Mouse (Mus musculus): ENCODE measurements around the gene Otop2.

Otop2 gene

DNA sequence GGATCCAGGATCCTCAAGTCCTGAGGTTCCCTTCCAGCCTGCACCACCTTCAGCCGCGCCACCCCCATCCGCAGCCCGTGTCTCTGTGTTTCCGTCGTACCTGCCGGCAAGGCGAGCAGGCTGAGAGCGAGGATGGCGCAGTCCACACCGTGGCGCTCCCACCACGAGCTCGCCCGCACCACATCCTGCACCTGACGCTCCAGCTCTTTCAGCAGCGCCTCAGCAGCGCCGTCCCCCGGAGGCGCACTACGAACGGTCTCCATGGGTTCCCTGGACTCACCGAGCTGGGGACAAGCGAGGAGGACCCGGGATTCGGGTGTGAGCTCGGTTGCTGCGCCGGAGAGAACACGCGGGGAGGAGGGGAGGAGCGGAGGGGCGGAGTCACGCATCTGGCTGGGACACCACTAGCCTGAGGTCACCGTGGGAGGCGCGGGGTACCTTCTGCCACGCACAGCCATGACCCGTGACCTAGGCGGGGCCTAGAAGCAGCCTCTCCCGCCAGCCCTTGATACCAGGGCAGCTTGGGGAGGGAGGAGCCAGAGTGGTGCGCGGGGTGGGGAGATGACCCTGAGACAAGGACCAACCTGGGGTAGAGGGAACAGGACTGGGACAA is 9.6 kb upstream of the Otop2 start, which contains the start of gene Fads6:
Fads6 (minus strand) TSS at position 450 of the 613 bp plus-strand sequence.
- no peak for DNase-seq (ENCODE audit: low read depth, low spot score)

DNA sequence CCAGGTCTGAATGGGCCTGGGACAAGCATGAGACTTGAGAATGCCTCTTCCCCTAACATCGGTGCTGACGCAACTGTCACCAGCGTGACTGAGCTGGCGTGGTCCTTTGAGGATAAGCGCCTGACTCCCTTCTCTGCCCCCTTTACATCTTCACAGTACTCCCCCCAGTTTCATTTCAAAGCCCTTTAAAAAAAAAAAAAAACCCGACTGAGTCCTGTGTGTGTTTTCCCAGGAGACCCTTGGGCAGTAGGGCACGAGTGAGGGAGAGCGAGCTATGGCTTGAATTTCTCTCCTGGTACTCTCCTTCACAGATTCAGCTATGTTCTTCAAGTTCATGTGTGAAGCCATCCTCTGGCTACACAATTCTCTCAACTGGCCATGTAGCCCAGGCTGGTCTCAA is 8.8 kb upstream of the Otop2 start:
- no peak for DNase-seq (ENCODE audit: low read depth, low spot score)

DNA sequence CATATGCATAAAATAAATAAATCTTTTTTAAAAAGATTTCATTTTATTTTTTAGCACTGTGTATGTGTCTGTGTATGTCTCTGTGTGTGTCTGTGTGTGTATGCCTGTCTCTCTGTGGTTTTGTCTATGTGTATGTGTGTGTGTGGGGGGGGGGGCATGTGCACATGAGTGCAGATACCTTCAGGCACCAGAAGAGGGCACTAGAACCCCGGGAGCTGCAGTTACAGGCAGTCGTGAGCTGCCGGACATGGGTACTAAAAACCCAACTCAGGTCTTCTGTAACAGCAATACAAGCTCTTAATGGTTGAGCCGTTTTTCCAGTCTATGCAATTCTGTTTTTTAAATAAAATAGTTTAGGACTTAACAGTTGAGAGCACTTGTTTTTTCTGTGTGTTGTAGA is 6.2 kb upstream of the Otop2 start:
- DNase-seq (ENCODE audit: low read depth, low spot score), result peak; percentile 24

DNA sequence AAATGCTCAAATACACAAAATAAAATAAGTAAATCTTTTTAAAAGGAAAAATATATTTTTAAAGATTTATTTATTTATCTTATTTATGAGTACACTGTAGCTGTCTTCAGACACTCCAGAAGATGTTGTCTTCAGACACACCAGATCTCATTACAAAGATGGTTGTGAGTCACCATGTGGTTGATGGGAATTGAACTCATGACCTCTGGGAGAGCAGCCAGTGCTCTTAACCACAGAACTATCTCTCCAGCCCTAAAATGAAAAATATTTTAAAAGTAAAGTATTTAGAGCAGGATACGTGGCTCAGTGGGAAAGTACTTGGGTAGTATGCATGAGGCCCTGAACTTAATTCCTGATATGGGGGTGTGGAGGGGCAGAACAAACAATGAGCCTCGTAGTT is 5.6 kb upstream of the Otop2 start:
- DNase-seq (ENCODE audit: low read depth, low spot score), result no peak

DNA sequence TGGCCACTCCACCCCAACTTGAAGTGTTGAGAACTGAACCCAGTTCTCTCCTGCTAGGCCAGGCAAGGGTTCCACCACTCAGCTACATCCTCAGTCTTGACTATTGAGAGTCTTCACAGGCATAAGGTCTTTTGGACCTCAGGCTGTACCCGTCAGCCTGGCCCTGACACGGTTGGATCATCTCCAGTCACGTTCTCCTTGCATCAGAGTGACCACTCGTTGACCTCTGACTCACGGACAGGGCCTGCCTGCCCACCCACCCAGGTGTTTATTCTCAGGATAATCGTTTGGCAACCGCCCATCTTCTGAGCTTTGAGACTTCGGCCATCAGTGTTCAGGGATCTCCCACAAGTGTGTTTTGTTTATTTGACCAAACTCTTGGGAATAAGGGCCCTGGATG is 3.8 kb upstream of the Otop2 start:
- no peak for DNase-seq (ENCODE audit: low read depth, low spot score)

DNA sequence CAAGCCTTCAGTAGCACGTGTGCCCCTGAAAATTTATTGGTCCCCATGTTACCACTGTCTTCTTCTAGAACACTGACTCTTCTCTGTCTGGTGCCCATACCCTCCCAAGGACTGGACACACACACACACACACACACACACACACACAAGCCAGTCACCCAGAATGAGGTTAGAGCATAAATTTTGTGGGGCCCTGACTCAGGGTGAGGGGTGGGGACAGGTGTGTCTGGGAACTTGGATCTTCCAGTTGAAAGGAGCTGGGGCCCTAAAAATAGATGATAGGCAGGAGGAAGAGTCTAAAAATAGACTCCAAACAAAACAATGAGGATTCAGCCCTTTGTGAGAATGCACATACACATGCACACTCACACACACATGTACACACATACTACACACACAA is 1.8 kb downstream of the Otop2 start:
- DNase-seq (ENCODE audit: low read depth, low spot score), result no peak

DNA sequence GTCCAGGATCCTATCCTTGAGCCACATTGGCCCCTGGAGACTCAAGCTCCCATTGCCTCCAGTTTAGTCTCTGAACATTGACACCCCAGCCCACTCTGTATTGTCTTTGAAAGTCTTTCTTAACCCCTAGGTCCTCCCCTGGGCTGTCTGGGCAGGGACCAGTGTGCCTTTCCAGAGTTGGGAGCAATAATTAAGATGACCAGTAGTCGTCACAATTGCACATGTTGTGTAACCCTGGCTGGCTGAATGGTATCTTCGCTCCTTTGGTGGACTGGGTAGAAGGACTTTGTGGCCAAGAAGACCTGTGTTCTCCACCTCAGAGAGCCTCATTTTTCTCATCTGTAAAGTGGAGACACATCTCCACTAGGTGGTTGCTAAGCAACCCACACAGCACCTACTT is 7.3 kb downstream of the Otop2 start:
- peak; percentile 40 for DNase-seq (ENCODE audit: low read depth, low spot score)

DNA sequence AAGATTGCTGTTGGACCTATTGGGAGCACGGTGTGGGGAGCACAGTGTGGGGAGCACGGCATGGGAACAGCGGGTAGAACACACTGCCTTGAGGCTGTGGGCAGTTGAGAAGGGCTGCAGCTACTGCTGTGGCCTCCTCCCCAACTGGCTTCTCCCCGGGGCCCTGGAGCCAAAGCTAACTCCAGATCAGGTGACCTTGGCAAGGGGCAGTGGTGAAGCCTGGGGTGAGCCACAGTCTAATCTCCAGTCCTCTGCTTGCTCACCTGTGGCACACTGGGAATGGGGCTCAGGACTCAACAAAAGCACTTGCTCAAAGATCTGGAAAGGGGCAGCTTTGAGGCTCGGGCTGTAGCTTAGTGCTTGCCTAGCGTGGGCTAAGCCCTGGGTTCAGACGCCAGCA is 10.2 kb downstream of the Otop2 start:
- no peak for DNase-seq (ENCODE audit: low read depth, low spot score)

DNA sequence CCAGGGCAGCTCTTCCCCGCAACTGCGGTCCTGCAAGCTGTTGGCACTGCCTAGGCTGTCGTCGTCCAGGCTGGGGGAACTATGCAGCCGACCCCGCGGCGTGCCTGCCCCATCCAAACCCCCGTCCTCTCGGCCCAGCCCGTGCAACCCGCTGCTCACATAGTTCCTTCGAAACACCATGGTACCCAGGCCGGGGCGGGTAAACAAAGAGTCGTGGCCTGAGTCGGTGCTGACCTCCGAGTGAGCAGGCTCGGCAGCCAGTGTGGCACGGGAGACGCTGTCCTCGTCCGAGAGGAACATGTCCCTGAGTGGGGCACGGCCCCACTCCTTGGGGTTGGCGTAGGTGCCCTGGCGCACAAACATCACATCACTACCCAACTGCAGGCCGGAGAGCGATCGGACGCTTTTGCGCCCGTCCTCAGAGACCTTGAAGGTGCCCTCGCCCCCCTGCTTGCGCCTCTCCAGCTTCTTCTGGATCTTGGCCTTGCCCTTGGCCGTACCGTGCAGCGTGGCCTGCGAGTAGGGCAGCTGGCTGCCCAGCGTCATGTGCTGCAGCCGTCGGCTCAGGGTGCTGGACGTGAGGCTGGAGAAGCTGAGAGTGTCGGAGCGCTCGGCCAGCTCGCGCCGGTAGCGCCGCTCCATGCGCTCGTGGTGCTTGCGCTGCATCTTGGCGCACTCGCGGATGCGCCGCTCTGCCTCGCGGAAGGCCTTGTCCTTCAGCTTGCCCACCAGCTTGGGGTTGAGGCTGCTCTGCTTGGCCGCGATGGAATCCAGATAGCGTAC is 11.5 kb downstream of the Otop2 start:
- no peak for DNase-seq (ENCODE audit: low read depth, low spot score)

DNA sequence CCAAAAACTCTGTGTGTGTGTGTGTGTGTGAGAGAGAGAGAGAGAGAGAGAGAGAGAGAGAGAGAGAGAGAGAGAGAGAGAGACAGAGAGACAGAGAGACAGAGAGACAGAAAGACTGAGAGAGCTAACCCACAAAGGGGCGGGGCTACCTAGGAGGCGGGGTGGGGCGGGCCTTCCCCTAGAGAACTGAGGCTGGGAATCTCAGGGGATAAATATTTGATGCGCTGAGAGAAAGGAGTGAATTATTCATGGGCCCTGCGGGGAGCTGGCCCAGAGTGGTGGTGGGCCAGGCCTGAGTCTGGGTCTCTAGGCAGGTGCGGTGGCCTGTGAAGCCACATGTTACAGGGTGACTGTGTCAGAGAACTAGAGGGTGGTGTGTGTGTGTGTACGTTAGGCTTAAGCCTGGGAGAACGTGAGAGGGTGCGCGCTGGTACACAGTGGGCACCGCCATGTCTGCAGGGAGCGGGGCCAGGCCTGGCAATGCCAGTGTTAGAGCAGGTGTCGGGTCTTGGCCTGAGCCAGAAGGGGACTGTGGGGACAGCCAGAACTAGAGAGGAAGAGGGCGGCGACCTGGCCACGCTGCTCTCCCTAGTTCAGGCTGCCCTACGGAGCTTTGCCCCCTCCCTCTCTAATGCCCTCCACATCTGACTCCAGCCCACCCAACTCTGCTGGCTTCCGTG is 12.9 kb downstream of the Otop2 start:
- no peak for DNase-seq (ENCODE audit: low read depth, low spot score)

DNA sequence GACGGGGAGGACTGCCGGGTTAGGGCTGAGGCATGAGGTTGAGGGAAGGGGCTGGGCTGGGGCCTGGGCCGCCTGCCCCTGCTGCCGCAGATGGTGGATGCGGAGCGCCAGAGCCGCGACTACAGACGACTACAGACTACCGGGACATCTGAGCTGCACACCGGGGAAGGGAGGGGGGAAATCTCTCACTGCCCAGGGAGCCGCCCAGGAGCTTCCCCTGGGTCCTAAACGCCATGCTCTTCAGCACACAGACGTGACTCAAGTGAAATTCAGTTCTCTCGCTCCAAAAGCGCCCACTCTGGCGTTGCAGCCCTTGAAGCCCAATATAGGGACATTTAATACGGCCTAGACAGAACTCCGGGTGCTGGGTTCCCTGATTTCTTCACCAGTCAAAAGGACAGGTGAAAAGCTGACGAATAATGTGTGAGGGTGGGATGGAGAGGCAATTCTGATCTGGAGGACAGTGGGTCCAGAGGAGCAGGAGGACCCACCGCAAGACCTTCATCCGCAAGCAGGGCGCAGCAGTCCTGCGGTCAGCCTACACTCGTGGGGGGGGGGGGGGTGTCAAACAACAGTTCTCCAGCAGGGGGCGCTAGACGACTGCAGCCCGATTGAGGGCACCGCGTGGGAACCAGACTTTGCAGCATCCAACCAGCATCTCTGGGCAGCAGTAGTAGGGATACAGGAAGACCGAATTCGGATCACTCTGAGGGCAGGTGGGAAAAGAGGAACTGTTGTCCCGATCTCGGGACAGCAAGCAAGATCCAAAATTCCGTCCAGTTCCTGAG is 15.1 kb downstream of the Otop2 start, which contains the start of gene Ush1g:
Ush1g (minus strand) TSS at position 136 of the 788 bp plus-strand sequence.
- peak; percentile 61 for DNase-seq (ENCODE audit: low read depth, low spot score)

DNA sequence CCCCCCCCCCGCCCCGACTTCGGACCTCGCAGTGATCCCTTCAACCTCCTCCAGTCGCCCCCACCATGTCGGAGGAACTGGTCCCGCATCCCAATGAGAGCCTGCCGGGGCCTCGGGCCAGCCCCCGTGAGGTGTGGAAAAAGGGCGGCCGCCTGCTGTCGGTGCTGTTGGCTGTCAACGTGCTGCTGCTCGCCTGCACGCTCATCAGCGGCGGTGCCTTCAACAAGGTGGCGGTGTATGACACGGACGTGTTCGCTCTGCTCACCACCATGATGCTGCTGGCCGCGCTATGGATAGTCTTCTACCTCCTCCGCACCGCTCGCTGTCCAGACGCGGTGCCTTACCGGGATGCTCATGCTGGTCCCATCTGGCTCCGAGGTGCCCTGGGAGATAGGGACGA is 16.4 kb downstream of the Otop2 start:
- DNase-seq (ENCODE audit: low read depth, low spot score), result no peak

DNA sequence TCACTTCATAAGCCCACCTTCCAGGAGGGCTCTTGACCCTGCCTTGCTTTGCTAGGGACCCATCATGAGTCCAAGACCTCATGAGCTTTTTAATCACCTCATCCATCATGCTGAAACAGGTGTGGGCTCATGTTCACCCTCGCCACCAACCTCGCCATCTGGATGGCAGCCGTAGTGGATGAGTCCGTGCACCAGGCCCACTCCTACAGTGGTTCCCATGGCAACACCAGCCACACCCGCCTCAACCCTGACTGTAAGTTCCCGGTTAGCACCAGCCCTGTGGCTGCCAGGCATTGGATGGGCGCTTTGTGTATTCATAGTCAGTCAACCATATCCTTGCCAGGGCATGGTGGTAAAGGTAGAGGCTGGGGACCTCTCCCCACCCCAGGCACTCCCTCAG is 19.8 kb downstream of the Otop2 start:
- no peak for DNase-seq (ENCODE audit: low read depth, low spot score)

DNA sequence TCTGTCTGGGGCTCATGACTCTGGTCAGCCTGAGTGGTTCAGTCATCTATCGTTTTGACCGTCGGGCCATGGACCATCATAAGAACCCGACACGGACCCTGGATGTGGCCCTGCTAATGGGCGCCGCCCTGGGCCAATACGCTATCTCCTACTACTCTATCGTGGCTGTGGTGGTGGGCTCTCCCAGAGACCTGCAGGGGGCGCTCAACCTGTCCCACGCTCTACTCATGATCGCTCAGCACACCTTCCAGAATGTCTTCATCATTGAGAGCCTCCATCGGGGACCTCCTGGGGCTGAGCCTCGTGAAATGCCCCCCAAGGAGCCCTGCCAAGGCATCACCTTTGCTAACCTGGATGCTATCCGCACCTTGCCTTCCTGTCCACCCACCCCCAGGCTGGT is 22.4 kb downstream of the Otop2 start:
- peak; percentile 49 for DNase-seq (ENCODE audit: low read depth, low spot score)

DNA sequence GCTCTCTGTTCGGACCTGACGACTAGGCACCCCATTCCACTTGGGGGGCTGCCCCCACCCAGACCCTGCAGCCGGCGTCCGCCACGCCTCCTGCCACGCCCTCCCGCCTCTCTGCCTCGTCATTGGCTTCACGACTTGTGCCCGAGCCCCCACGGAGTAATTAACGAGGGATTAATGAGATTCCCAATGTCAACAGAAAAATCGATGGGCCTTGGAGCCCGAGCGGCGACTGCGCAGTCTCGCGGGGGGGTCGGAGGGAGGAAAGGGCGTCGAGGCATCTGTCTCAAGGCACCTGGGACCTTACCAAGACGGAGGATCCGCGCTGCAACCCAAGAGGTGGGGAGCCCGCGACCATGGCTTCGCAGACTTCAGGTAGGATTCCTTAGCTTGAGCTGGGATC is 27.6 kb downstream of the Otop2 start, which contains the start of gene Otop3:
Otop3 (plus strand) TSS at position 201 of the 400 bp plus-strand sequence.
- DNase-seq (ENCODE audit: low read depth, low spot score), result no peak

DNA sequence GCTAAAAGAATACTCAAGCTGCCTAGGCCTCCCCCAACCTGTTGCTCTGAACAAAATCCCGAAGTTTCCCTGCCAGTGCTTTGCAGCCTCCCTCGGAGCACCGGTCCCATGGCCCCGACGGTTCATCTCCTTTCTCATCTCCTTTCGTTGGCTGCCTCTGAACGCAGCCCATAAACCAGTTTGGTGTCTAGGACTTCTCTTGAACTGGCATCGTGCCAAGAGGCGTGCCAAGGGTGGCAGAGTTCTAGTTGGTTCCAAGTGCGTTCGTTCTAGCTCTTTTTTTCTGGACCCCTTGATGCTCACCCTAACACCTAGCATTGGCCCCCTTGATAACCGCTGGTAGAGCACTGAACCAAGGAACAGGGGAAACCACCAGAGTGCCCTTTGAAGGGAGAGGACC is 28.3 kb downstream of the Otop2 start:
- DNase-seq (ENCODE audit: low read depth, low spot score), result no peak

DNA sequence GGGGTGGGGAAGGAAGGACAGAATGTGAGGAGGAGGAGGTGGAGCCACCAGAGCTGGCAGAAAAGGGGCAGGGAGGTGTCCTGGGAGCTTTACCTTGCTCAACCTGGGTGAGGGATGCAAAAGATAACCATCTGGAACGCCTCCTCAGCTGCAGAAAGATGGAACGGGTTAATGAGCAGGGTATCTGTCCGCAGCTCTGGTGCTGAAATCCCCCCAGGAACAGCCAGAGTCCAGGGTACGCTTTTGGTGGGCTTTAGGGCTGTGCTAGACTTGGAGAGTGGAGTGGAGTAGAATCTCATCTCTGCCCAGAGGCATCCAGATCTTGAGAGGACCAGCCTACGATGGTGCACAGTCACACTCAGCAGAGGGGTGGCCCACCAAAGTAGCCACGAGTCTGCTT is 29.2 kb downstream of the Otop2 start:
- DNase-seq (ENCODE audit: low read depth, low spot score), result no peak

DNA sequence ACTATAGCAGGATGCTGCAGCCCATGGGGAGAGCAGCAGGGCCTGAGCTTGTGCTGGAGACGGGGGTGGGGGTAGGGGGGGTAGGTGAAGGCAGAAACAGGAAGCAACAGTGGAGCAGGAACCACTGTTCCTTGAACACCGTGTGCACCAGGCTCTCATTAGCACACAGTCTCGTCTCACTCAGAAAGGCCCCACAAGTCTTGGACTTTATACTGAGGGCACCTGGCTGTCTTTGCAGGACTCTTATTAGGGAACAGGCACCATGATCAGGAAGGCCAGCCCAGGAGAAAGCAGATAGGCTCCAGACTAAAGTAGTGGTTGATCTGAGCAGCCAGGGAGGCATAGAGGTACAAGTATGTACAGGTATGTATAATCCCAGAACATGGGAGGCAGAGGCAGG is 30.4 kb downstream of the Otop2 start:
- no peak for DNase-seq (ENCODE audit: low read depth, low spot score)

DNA sequence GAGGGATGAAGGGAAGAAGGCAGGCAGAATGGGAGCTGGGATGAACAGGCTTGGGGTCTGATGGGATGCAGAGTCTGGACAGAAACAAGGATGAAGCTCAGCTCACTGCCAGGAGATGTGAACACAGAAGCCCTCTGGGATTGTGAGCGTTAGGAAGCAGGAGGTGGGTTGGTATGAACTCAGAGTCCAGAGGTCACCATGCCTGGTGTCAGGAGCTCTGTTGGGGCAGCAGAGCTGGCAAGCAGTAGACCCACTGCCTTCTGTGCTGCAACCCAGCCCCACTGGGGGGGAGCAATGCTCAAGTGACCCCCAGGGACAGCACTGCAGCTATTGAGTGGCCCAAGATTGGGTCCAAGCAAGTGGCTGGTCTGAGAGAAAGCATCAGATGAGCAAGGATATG is 30.9 kb downstream of the Otop2 start:
- no peak for DNase-seq (ENCODE audit: low read depth, low spot score)

DNA sequence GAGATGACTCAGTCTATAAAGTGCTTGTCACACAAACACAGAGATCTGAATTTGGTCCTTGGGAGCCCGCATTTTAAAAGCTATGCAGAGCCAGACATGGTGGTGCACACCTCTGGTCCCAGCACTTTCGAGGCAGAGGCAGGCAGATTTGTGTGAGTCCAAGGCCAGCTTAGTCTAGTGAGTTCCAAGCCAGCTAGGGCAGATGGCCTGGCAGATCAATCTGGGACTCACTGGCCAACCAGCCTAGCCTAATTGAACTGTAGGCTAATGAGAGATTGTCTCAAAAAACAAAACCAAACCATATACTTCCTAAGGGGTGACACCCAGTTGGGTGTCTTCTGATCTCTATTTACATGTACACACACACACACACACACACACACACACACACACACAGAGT is 34.3 kb downstream of the Otop2 start:
- no peak for DNase-seq (ENCODE audit: low read depth, low spot score)

DNA sequence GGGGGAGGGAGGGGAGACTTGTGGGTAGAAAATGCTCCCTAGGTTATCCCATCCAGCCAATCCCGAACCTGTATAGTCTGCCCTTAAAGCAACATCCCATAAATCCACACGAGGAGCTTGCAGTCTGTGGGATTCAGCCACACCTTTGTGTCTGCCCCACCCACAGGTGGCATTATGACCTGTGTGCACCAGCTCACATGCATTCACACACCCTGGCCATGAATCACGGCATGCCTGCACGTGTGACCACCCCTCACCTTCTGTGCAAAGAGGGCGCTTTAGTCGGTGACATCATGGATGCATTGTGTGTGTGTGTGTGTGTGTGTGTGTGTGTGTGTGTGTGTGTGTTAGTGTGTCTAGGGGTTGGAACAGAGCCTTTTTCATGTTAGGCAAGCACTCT is 34.9 kb downstream of the Otop2 start:
- no peak for DNase-seq (ENCODE audit: low read depth, low spot score)

DNA sequence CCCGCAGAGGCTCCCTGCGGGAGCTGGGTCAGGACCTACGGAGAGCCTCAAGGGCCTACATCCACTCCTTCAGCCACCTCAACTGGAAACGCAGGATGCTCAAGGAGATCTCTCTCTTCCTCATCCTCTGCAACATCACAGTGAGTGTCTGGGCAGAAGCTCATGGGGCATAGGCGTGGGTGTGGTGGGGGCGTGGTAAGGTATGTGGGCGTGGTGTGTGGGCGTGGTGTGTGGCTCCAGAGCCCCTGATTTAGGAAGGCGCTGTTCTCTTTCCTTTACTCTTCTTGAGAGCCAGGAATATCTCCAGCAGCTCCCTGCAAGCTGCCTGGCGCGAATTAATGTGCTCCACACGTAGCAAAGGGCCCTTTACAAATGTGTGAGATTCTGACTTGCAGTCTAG is 38.0 kb downstream of the Otop2 start:
- DNase-seq (ENCODE audit: low read depth, low spot score), result peak; percentile 17
